Mouse (Mus musculus) limb, embryonic 11.5 days (tissue): Measurements from ENCODE around the gene Rpl38. TPM values are rescaled to one million over a fixed set of nuclear protein-coding genes. Genes with fewer than 3 reads are reported as not detected.

Experiments
- ATAC-seq: fragments of 200-750 bp; cut with Nextera tagmentation; 2 replicates; pipeline ENCODE4 v1.8.0; 2017; ENCODE audit warnings: low read depth; ENCODE audit not compliant: insufficient number of reproducible peaks, low FRiP score, low TSS enrichment
- DNase-seq: peaks from one replicate; pipeline ENCODE4 v3.0.0-alpha.2; 2015; ENCODE audit warnings: low spot score
- H3K27ac ChIP-seq: fragments of 300-500 bp; sonication (generic); replicated peaks from 2 replicates; pipeline ENCODE4 v1.5.1; 2014; ENCODE audit warnings: low read depth, mild to moderate bottlenecking, low read length
- H3K27me3 ChIP-seq: fragments of 300-500 bp; sonication (generic); 2 replicates; pipeline ENCODE4 v1.6.1; 2014; ENCODE audit warnings: mild to moderate bottlenecking, low read length, mixed read lengths; ENCODE audit not compliant: control insufficient read depth, insufficient read depth
- H3K36me3 ChIP-seq: fragments of 300-500 bp; sonication (generic); 2 replicates; pipeline ENCODE4 v1.6.1; 2014; ENCODE audit warnings: mild to moderate bottlenecking, low read length, moderate library complexity, mixed read lengths; ENCODE audit not compliant: control insufficient read depth, insufficient read depth
- H3K4me1 ChIP-seq: fragments of 300-500 bp; sonication (generic); 2 replicates; pipeline ENCODE4 v1.6.1; 2014; ENCODE audit warnings: low read length, mixed read lengths; ENCODE audit not compliant: control insufficient read depth, insufficient read depth
- H3K4me2 ChIP-seq: fragments of 300-500 bp; sonication (generic); 2 replicates; pipeline ENCODE4 v1.6.1; 2014; ENCODE audit warnings: low read depth, mild to moderate bottlenecking, moderate library complexity; ENCODE audit not compliant: severe bottlenecking
- H3K4me3 ChIP-seq: fragments of 300-500 bp; sonication (generic); 2 replicates; pipeline ENCODE4 v1.5.1; 2014; ENCODE audit warnings: low read depth, low read length
- H3K9ac ChIP-seq: fragments of 300-500 bp; sonication (generic); 2 replicates; pipeline ENCODE4 v1.6.1; 2014; ENCODE audit warnings: mild to moderate bottlenecking, low read length
- H3K9me3 ChIP-seq: fragments of 300-500 bp; sonication (generic); 2 replicates; pipeline ENCODE4 v1.6.1; 2016; ENCODE audit warnings: low read length; ENCODE audit not compliant: control insufficient read depth
- WGBS: fragments of 180-500 bp; shearing (Covaris S2); extraction: QIAGEN DNeasy Blood & Tissue Kit; methylation state at CpG from one replicate; pipeline ENCODE4 v1.1.7; 2014; 5-methylcytosine and 5-hydroxymethylcytosine counted together
- polyA plus RNA-seq: library from polyadenylated mRNA; unstranded; fragments of >200 nt; fragmentation: Nextera tagmentation; extraction: Ambion mirVana; gene quantifications from 2 replicates; pipeline ENCODE4 v1.2.1, GENCODE M21; 2014

Gene Rpl38
- polyA plus RNA-seq, 1 experiment from 2014 or later, result 1,033 TPM

- ATAC-seq (no peak), DNase-seq (no peak)
- no peak overlapping the region for H3K27ac ChIP-seq
- H3K27me3 ChIP-seq, result no peaks in the 10 kb centered on the region
- H3K9me3 ChIP-seq, result no peaks in the 10 kb centered on the region
- H3K4me2 ChIP-seq, result no peak overlapping the region
- no peaks in the 10 kb centered on the region for H3K4me1 ChIP-seq
- 91% methylated on average over 6 of the region's 6 CpGs for WGBS
- no peaks in the 10 kb centered on the region; the same call in 1 of the 2 replicates for H3K36me3 ChIP-seq
- H3K4me3 ChIP-seq, result no peak overlapping the region
- no peak overlapping the region for H3K9ac ChIP-seq
Measured at GRCm38 (mm10) chr11:114693456-114693855, 25.1 kb downstream of the Rpl38 start.

- Histone ChIP-seq H3K9ac (no peak overlapping the region), H3K4me2 (no peak overlapping the region), H3K36me3 (no peaks in the 10 kb centered on the region; the same call in 1 of the 2 replicates), H3K27ac (no peak overlapping the region), H3K27me3 (no peaks in the 10 kb centered on the region), H3K4me3 (no peak overlapping the region), H3K4me1 (no peaks in the 10 kb centered on the region), H3K9me3 (no peaks in the 10 kb centered on the region)
- ATAC-seq (no peak), DNase-seq (no peak)
- 75% methylated on average over 2 of the region's 2 CpGs for WGBS
Measured at GRCm38 (mm10) chr11:114694451-114694850, 26.1 kb downstream of the Rpl38 start.

DNA sequence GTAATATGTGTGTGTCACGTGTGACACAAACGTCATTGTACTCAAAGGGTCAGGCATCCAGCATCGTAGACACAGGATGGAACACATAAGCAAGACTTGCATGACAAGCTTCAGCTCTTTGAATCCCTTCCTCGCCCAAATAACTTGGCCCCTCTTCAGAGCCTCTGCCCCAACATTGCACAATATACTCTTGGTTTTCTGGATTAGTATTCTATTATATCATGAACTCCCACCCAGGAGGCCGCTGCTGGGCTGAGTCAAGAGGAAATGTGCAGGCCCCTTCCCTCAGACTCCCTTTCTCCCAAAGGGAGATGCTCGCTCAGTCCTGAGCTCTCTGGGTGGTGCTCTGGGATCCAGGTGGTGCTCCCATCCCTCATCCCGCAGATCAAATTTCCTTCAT, 30.2 kb downstream of the Rpl38 start:
- Histone ChIP-seq H3K9ac (no peak overlapping the region), H3K4me1 (no peaks in the 10 kb centered on the region), H3K36me3 (no peaks in the 10 kb centered on the region), H3K27me3 (no peaks in the 10 kb centered on the region), H3K4me3 (no peak overlapping the region), H3K27ac (no peak overlapping the region), H3K9me3 (no peaks in the 10 kb centered on the region), H3K4me2 (no peak overlapping the region)
- 89% methylated on average over 7 of the region's 7 CpGs for WGBS
- ATAC-seq, result no peak
- no peak for DNase-seq

DNA sequence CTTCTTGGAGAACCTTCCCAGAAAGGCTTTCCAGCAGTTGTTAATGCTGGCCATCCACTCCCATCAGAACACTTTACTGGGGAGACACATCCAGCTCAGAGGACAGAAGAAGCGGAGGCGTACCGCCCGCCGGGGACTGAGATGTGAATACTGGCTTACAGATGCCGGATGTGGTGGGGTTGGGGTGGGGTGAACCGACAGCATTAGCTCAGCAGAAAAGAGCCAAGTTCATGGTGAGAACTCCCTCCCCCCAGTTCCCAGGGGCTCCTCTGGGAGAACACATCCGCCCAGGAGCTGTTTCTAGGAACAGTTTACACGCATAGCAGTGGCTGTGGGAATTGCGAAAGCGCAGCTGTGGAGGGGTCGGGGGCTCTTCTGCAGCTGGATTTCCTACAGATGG, 31.2 kb downstream of the Rpl38 start:
- WGBS, result 88% methylated on average over 12 of the region's 12 CpGs
- Histone ChIP-seq H3K9me3 (no peaks in the 10 kb centered on the region), H3K4me2 (no peak overlapping the region), H3K27me3 (no peaks in the 10 kb centered on the region), H3K9ac (no peak overlapping the region), H3K36me3 (no peaks in the 10 kb centered on the region), H3K27ac (no peak overlapping the region), H3K4me1 (no peaks in the 10 kb centered on the region), H3K4me3 (no peak overlapping the region)
- ATAC-seq (no peak), DNase-seq (no peak)

GRCm38 (mm10) chr11:114702311-114702995, 34.1 kb downstream of the Rpl38 start:
- Histone ChIP-seq H3K4me3 (no peak overlapping the region), H3K9me3 (no peaks in the 10 kb centered on the region), H3K9ac (0 out of 2 replicates have a peak overlapping the region, but pooled peaks have one; percentile 5), H3K27ac (no peak overlapping the region), H3K27me3 (no peaks in the 10 kb centered on the region), H3K36me3 (no peaks in the 10 kb centered on the region), H3K4me2 (no peak overlapping the region), H3K4me1 (no peaks in the 10 kb centered on the region)
- no peak for DNase-seq
- 88% methylated on average over 15 of the region's 15 CpGs for WGBS
- no peak for ATAC-seq

GRCm38 (mm10) chr11:114702996-114703361, 34.7 kb downstream of the Rpl38 start:
- WGBS, result 86% methylated on average over 6 of the region's 6 CpGs

DNA sequence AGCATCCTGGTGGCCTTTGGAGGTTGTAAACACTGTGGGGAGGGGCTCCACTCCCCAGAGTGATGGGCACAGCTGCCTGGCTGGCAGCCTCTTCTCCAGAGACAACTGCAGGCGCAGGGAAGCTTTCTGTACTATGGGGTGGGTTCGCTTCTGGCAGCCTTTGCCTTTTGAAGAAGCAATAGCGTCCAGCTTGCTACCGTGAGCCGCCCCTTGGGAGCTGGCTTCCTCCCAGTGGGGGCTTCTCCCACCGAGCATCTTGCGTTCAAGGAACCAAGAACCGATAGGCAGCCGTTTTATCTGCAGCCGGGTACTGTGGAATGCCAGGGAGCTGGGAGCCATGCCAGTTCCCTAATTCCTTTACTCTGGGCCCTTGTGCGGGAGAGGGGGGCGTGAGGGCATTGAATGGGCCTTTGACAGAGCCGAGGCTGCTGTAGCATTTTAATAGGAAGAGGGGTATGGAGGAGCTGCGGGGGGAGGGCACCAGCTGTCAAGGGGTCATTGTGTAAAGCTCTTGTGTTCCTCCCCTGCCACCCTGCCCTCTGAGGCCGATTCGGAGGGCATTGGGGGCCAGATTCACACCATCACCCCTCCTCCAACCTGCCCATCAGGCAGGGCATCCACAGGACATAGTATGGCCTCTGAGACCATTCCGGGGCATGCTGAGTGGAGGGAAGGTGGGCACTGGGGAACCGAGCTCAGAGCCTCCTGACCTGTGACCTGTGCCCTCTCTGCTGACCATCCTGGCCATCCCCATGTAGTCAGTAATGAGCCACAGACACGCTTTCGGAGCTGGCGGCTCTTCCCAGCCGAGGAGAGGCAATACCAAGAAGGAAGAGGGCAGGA, 36.0 kb downstream of the Rpl38 start:
- 74% methylated on average over 22 of the region's 22 CpGs for WGBS
- Histone ChIP-seq H3K4me2 (no peak overlapping the region), H3K4me3 (no peak overlapping the region), H3K36me3 (no peaks in the 10 kb centered on the region), H3K9me3 (no peaks in the 10 kb centered on the region), H3K9ac (no peak overlapping the region), H3K27ac (no peak overlapping the region), H3K27me3 (no peaks in the 10 kb centered on the region), H3K4me1 (no peaks in the 10 kb centered on the region)
- DNase-seq (no peak), ATAC-seq (no peak)

More at GRCm38 (mm10) chr11:114702996-114703361, 34.7 kb downstream of the Rpl38 start:
- no peak overlapping the region for H3K4me2 ChIP-seq
- H3K4me1 ChIP-seq, result no peaks in the 10 kb centered on the region
- no peak for DNase-seq
- H3K9ac ChIP-seq, result no peak overlapping the region
- H3K27ac ChIP-seq, result no peak overlapping the region
- no peaks in the 10 kb centered on the region for H3K36me3 ChIP-seq
- ATAC-seq, result no peak
- H3K9me3 ChIP-seq, result no peaks in the 10 kb centered on the region
- H3K27me3 ChIP-seq, result no peaks in the 10 kb centered on the region
- no peak overlapping the region for H3K4me3 ChIP-seq

DNA sequence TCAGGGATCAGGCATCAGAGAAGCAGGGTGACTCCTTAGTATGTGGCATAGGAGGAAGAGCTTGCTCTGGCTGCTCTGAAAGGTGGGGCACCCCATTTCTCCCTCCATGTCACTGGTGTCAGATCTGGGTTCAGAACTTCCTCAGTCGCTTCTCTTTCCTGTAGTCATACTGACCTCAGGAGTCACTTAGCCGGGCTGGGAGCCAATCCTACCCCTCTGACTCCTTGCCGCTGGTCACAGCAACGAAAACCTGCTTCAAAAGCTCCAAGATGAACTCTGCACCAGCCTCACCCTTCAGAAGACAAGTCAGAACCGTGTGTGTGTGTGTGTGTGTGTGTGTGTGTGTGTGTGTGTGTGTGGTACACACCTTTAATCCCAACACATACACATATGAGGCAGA, 38.0 kb downstream of the Rpl38 start:
- H3K27me3 ChIP-seq, result no peaks in the 10 kb centered on the region
- no peak for ATAC-seq
- no peaks in the 10 kb centered on the region for H3K4me1 ChIP-seq
- no peaks in the 10 kb centered on the region for H3K36me3 ChIP-seq
- DNase-seq, result no peak
- H3K27ac ChIP-seq, result no peak overlapping the region
- WGBS, result 83% methylated on average over 5 of the region's 5 CpGs
- H3K9me3 ChIP-seq, result no peaks in the 10 kb centered on the region
- H3K9ac ChIP-seq, result no peak overlapping the region
- no peak overlapping the region for H3K4me3 ChIP-seq
- no peak overlapping the region for H3K4me2 ChIP-seq
